Mouse (Mus musculus): ENCODE data around the gene Fkbp14.

DNA sequence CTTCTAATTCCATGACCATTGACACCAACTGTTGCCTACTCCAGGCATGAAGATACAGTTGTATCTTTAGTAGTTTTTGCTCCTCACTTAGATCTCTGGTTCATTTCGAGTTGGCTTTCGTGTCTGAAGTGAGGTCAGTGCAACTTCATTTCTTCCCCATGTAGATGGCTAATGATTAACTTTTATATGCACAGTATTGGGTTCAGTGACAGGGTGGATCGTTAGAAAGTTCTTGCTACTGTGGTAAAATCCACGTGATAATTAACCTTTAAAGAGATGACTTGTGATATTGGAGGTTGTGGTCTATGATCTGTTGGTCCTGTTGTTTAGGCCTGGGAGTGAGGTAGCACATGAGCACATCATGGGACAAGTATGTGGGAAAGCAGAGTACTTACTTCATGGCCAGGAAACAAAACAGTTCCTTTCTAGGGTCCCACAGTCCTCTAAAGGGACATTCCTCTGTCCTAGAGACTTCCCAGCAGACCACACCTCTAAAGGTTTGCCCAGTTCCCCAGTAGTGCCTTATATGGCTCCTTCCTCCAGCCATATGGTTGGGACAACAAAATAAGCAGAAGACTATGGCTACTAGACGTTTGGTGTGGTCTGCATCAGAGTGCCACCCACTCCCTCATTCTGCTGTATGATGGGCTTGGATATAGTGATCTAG lies 3.7 kb upstream of the Fkbp14 start:
- TF ChIP-seq POLR2A (IDR thresholded peaks at IDR 0.05; ENCODE audit: insufficient read depth, low read depth, low read length) (no peak), CTCF (IDR thresholded peaks at IDR 0.05) (no peak)
